Mouse (Mus musculus) olfactory bulb, adult 2 months (tissue): ENCODE results near the gene Vangl1.

Experiments used
- CTCF ChIP-seq: fragments of 200-500 bp; IDR thresholded peaks from 2 replicates; pipeline ENCODE4 v1.5.1; 2012; ENCODE audit warnings: low read depth, mild to moderate bottlenecking, low read length, moderate library complexity; ENCODE audit not compliant: insufficient read depth
- POLR2A ChIP-seq: fragments of 200-500 bp; IDR thresholded peaks from 2 replicates; pipeline ENCODE4 v1.6.1; 2012; ENCODE audit warnings: mild to moderate bottlenecking, low read depth, low read length, moderate library complexity; ENCODE audit not compliant: insufficient read depth

- no peak for TF ChIP-seq CTCF
- TF ChIP-seq POLR2A = no peak
Measured at GRCm38 (mm10) chr3:102181191-102181590, 23.3 kb downstream of the Vangl1 start.
